Mouse (Mus musculus) olfactory bulb, adult 2 months (tissue): ENCODE data around the gene Fancm. TPM values are rescaled to one million over a fixed set of nuclear protein-coding genes. Genes with fewer than 3 reads are reported as not detected.

ENCODE experiments used
- H3K27ac ChIP-seq: fragments of 200-500 bp; 2 replicates; pipeline ENCODE4 v1.5.1; 2012; ENCODE audit warnings: low read depth, low read length; ENCODE audit not compliant: insufficient read depth
- H3K4me1 ChIP-seq: fragments of 200-500 bp; 2 replicates; pipeline ENCODE4 v1.6.1; 2012; ENCODE audit warnings: low read length; ENCODE audit not compliant: control insufficient read depth, insufficient read depth
- H3K4me3 ChIP-seq: fragments of 200-500 bp; 2 replicates; pipeline ENCODE4 v1.5.1; 2012; ENCODE audit warnings: mild to moderate bottlenecking, low read depth, low read length, moderate library complexity; ENCODE audit not compliant: insufficient read depth
- CTCF ChIP-seq: fragments of 200-500 bp; IDR thresholded peaks from 2 replicates; pipeline ENCODE4 v1.5.1; 2012; ENCODE audit warnings: low read depth, mild to moderate bottlenecking, low read length, moderate library complexity; ENCODE audit not compliant: insufficient read depth
- POLR2A ChIP-seq: fragments of 200-500 bp; IDR thresholded peaks from 2 replicates; pipeline ENCODE4 v1.6.1; 2012; ENCODE audit warnings: mild to moderate bottlenecking, low read depth, low read length, moderate library complexity; ENCODE audit not compliant: insufficient read depth
- WGBS: fragments of 180-500 bp; shearing (Covaris S2); methylation state at CpG from one replicate; pipeline ENCODE4 v1.1.7; 2018; 5-methylcytosine and 5-hydroxymethylcytosine counted together
- polyA plus RNA-seq: library from polyadenylated mRNA; stranded (reverse); fragments of >200 nt; gene quantifications from 2 replicates; pipeline ENCODE4 v1.2.4, GENCODE M21; 2012; ENCODE audit warnings: low replicate concordance; ENCODE audit not compliant: missing spikeins, insufficient read depth, insufficient read length

Gene Fancm
- not detected in 2 replicates for polyA plus RNA-seq

DNA sequence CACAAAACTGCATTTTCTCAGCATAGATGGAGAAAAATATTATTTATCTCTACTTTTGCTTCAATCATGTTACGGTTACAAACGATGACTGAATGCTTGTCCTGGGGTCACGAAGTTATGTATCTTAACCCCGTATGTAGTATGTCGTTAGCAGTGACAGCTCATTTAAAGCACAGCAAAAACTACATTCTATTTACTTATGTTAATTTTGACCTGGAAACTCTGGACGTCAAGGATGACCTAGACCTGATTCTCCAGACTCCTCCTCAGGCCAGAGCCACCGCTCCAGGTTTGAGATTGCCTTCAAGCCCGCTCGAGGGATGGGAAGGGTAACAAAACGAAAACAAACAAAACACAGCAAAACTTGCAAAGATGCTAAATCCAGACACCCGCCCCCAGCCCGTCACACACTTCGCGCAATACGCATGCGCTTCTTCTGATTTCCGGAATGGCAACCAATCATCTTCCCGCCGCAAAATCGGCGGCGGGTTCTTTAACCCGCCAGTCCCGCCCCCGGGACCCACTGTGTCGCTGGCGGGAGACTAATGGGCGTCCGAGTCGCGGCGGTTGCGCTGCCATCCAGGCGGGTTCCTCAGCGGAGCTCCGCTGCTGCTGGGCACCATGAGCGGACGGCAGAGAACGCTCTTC is at the start of gene Fancm:
TSS of gene Fancm (plus strand) at position 519 of the 648 bp plus-strand sequence.
- peak within 1 kb of the TSS; percentile 11; the same call in 1 of the 2 replicates for H3K27ac ChIP-seq
- TF ChIP-seq POLR2A (peak; percentile 71; the same call in 1 of the 2 replicates), CTCF (no peak)
- WGBS = 2% methylated on average over 39 of the region's 39 CpGs
- H3K4me1 ChIP-seq = peaks cover 7% of the 10 kb centered on the region
- H3K4me3 ChIP-seq = peak within 1 kb of the TSS; percentile 62

DNA sequence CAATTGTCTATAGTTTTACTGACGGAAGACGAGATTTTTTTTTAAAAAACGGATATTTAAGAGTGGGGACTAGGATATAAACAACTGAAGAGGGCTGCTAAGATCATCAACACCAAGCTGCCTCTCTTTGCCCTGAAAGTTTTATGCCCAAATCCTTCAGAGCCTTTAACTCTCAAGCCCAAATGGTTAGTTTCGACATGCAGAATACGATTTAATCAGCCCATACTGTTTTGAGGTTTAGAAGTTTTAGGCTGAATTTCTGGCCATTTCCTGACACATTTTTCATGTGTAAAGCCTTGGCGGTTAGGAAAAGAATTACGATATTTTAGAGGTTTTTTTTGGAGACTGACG is 39.6 kb upstream of the Fancm start:
- 42% methylated on average over 8 of the region's 8 CpGs for WGBS
- peak overlapping the region; percentile 87 for H3K4me3 ChIP-seq
- H3K27ac ChIP-seq = no peak overlapping the region
- H3K4me1 ChIP-seq = peaks cover 2% of the 10 kb centered on the region; the same call in 1 of the 2 replicates
- TF ChIP-seq CTCF (no peak), POLR2A (no peak)

DNA sequence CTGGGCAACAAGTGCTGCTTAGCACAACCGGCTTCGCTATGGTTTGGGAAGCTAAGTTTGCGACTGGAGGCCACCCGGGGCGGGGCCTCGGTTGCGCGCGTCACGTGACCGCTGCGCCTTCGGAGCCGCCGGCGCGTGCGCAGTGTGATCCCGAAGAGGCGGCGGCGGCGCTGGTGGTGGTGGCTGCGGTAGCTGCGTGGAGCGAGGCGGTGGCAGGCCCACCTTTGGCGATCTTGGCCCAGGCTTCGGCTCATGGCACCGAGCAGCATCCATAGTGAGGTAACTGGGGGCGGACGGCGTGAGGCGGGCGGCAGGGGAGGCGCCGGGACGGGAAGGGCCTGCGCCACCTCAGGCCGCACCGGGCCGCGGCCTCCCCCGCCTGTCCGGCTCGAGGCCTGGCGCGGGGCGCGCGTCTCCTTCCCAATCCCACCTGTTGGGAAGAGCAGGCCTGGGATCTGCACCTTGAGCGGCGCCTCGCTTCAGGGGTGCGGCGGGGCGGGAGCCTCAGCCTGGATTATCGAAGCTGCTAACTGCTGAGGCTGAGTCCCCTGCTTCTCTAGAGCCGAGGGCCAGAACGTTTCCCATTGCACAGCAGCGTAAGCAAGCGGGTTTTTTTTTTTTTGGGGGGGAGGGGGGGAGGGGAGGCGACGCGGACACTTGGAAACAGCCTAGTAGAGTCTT is 39.1 kb upstream of the Fancm start, which contains the start of gene Prpf39:
TSS of gene Prpf39 (plus strand) at position 144 of the 681 bp plus-strand sequence.
- TF ChIP-seq POLR2A (peak; percentile 87), CTCF (no peak)
- H3K27ac ChIP-seq = peak within 1 kb of the TSS; percentile 5
- H3K4me3 ChIP-seq = peak within 1 kb of the TSS; percentile 87
- peaks cover 2% of the 10 kb centered on the region; the same call in 1 of the 2 replicates for H3K4me1 ChIP-seq
- under 1% methylated on average over 65 of the region's 65 CpGs for WGBS

DNA sequence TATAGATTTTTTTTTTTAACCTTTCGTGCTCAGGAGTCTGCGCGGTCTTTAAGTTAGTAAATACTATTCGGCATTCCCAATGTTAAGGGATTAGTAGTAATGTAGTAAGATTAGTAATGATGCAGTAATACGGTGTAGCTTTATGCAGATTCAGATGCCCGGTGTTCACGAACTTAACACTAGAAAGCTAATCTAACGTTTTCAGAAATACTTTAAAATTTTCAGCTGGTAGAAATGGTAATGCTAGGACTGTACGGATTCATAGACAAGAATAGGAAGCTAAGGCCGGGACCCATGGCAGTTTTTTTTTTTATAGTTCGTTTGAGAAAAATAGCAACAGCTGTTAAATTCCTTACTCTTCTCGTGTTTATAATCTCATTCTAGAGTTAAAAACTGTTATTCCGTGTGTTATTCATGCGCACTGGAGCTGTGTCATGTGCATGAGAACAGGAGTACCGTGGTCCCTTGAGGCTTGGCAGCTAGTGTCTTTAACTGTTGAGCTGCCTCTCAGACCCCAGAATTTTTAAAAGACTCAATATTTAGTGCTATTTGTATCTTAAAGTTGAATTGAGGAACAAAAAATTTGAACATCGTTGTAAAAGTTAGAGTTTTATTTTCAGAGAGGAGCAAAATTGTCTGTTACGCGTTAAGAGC is 38.4 kb upstream of the Fancm start:
- Histone ChIP-seq H3K4me3 (peak overlapping the region; percentile 87; the same call in 1 of the 2 replicates), H3K4me1 (peaks cover 2% of the 10 kb centered on the region; the same call in 1 of the 2 replicates), H3K27ac (no peak overlapping the region)
- no peak for TF ChIP-seq POLR2A
- no peak for TF ChIP-seq CTCF
- 6% methylated on average over 18 of the region's 18 CpGs for WGBS

DNA sequence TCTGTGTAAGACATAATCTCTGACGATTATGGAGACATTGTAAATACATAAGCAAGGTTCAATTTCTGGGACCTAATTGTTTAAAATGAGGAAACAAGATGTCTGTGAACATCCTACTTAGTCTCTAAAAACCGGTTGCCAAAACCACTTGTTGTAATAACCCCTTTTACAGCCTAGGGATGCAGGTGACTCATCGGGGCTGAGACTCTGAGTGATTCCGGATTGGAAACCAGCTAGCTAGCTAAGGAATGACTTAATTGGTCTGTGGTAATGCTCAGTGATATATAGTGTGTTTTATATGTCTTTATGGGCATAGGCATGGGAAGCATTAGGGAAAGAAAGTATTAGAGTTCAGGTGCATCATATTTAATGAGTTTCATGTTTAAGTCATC is 37.9 kb upstream of the Fancm start:
- Histone ChIP-seq H3K27ac (no peak overlapping the region), H3K4me3 (no peak overlapping the region), H3K4me1 (peaks cover 2% of the 10 kb centered on the region; the same call in 1 of the 2 replicates)
- TF ChIP-seq CTCF (no peak), POLR2A (no peak)
- 5% methylated on average over 4 of the region's 4 CpGs for WGBS

DNA sequence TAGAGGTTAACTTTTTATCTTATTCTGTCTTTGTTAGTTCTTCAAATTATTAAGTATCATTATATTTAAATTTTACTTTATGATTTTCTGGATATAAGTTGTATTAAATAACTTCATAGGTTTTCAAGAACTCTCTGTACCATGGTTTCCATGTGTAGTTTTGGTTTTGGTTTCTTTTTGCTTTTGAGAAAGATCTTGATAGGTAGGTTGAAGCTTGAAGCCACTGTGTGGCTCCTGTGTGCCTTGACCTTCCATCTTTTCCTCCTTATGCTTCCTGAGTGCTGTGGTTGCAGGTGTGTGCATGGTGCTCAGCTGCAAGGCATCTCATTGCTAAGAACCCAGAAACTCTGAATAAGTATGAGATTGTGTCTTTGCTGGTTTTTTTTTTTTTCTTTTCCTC is 26.6 kb upstream of the Fancm start:
- Histone ChIP-seq H3K4me1 (no peaks in the 10 kb centered on the region), H3K27ac (no peak overlapping the region), H3K4me3 (no peak overlapping the region)
- TF ChIP-seq POLR2A (no peak), CTCF (no peak)

DNA sequence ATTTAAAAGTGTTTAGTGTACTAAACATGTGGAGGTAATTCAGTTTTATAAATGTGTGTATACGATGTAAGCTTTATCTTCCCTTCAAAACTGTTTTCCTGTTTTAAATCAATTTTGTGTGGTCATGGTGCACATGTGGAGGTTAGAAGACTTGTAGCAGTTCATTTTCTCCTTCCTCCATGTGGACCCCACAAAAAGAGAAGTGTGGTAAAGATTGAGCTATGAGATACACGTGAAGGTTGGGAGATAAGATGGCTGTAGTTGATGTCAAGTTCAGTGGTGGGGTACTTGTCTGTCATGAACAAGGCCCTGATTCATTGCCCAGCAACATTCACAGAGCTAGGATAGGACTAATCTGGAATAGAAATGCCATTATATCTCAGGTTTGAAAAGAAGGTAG is 17.2 kb upstream of the Fancm start:
- Histone ChIP-seq H3K4me1 (no peaks in the 10 kb centered on the region), H3K4me3 (no peak overlapping the region), H3K27ac (no peak overlapping the region)
- 81% methylated on average over 2 of the region's 2 CpGs for WGBS
- TF ChIP-seq CTCF (no peak), POLR2A (no peak)

DNA sequence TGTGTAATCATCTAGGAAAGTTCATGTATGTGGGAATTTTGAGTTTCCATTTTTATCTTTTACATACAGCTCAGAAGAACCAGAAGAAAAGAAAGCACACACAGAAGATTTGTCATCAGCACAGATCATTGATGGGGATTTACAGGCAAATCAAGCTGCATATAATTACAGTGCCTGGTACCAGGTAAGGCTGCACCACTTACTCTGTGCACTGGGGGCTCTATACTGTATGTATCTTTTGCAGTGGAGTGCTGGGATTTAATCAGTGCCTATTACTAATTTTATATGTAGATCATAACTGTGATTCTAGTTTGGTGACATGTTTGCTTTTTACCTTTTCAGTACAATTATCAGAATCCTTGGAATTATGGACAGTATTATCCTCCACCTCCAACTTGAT is 14.3 kb upstream of the Fancm start:
- Histone ChIP-seq H3K27ac (no peak overlapping the region), H3K4me3 (no peak overlapping the region)
- TF ChIP-seq CTCF = no peak
- no peak for TF ChIP-seq POLR2A

DNA sequence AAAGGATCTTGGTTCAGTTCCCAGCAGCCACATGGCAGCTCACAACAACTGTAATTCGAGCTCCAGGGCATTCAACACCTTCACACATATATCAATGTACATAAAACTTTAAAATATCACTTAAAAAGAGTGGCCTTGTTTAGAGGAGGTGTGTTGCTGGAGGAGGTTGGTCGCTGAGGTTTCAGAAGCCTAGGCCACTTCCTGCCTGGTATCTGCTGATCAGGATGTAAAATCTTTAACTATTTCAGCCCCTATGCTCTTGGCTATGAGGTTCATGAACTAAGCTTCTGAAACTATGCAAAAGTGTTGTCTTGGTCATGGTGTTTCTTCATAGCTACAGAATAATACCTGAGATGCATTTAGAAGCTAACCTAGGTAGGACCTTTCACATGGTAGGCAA is 10.2 kb upstream of the Fancm start:
- 77% methylated on average over 2 of the region's 2 CpGs for WGBS
- Histone ChIP-seq H3K4me3 (no peak overlapping the region), H3K27ac (no peak overlapping the region), H3K4me1 (no peaks in the 10 kb centered on the region)
- TF ChIP-seq POLR2A = no peak
- TF ChIP-seq CTCF = no peak

More for the DNA sequence above, 14.3 kb upstream of the Fancm start:
- no peaks in the 10 kb centered on the region for H3K4me1 ChIP-seq
